Mouse (Mus musculus) liver, embryonic 14.5 days (tissue): ENCODE measurements around the gene Dmwd. TPM values are rescaled to one million over a fixed set of nuclear protein-coding genes. Genes with fewer than 3 reads are reported as not detected.

ENCODE experiments used
- ATAC-seq: fragments of 200-750 bp; cut with Nextera tagmentation; 2 replicates; pipeline ENCODE4 v1.8.0; 2017; ENCODE audit warnings: moderate number of reproducible peaks, mild to moderate bottlenecking, moderate library complexity; ENCODE audit not compliant: insufficient read depth
- DNase-seq, 3 experiments: peaks; one replicate each; pipeline ENCODE4 v3.0.0-alpha.2; 2012 to 2013; ENCODE audit warnings: low read depth in 3 of 3, low spot score in 3 of 3
- H3K27ac ChIP-seq: fragments of 300-500 bp; sonication (generic); 2 replicates; pipeline ENCODE4 v1.5.1; 2014; ENCODE audit warnings: moderate library complexity, mild to moderate bottlenecking, control low read depth, inconsistent platforms
- H3K27me3 ChIP-seq: fragments of 300-500 bp; sonication (generic); 2 replicates; pipeline ENCODE4 v1.6.1; 2014; ENCODE audit warnings: mild to moderate bottlenecking, low read length, moderate library complexity; ENCODE audit not compliant: control insufficient read depth, insufficient read depth
- H3K36me3 ChIP-seq: fragments of 300-500 bp; sonication (generic); replicated peaks from 2 replicates; pipeline ENCODE4 v1.6.1; 2014; ENCODE audit warnings: low read depth; ENCODE audit not compliant: control insufficient read depth, insufficient read depth
- H3K4me1 ChIP-seq, 2 experiments: fragments of 200-500 bp in 1 of 2; fragments of 300-500 bp in 1 of 2; sonication (generic) in 1 of 2; replicated peaks; 2 replicates each; pipeline ENCODE4 v1.6.1; 2012 to 2014; ENCODE audit warnings: antibody characterized with exemption in 1 of 2, inconsistent platforms in 1 of 2, low read length in 1 of 2; ENCODE audit not compliant: control insufficient read depth in 2 of 2, insufficient read depth in 2 of 2
- H3K4me2 ChIP-seq: fragments of 300-500 bp; sonication (generic); 2 replicates; pipeline ENCODE4 v1.6.1; 2014; ENCODE audit warnings: low read depth, mild to moderate bottlenecking, control low read depth, moderate library complexity
- H3K4me3 ChIP-seq, 2 experiments: fragments of 200-500 bp in 1 of 2; fragments of 300-500 bp in 1 of 2; sonication (generic) in 1 of 2; 2 replicates each; pipeline ENCODE4 v1.5.1; 2012 to 2014; ENCODE audit warnings: low read depth in 2 of 2, low read length in 2 of 2, mild to moderate bottlenecking in 2 of 2, control low read depth in 1 of 2, inconsistent platforms in 1 of 2, moderate library complexity in 1 of 2; ENCODE audit not compliant: insufficient read depth in 1 of 2
- H3K9ac ChIP-seq: fragments of 300-500 bp; sonication (generic); replicated peaks from 2 replicates; pipeline ENCODE4 v1.6.1; 2014; ENCODE audit warnings: mild to moderate bottlenecking, control low read depth, moderate library complexity
- H3K9me3 ChIP-seq: fragments of 300-500 bp; sonication (generic); 2 replicates; pipeline ENCODE4 v1.6.1; 2016; ENCODE audit warnings: low read length, mixed read lengths; ENCODE audit not compliant: control insufficient read depth
- CTCF ChIP-seq: IDR thresholded peaks from 2 replicates; pipeline ENCODE4 v1.5.1; 2016; ENCODE audit warnings: antibody characterized with exemption, low read depth, control low read depth
- EP300 ChIP-seq: IDR thresholded peaks from 2 replicates; pipeline ENCODE4 v1.6.1; 2016; ENCODE audit warnings: antibody characterized with exemption, low read depth
- WGBS: fragments of 180-500 bp; shearing (Covaris S2); extraction: QIAGEN DNeasy Blood & Tissue Kit; methylation state at CpG from one replicate; pipeline ENCODE4 v1.1.7; 2014; ENCODE audit not compliant: insufficient replicate concordance; 5-methylcytosine and 5-hydroxymethylcytosine counted together
- polyA plus RNA-seq, 2 experiments: library from polyadenylated mRNA; depleted of rRNA in 1 of 2; stranded (reverse) in 1 of 2; unstranded in 1 of 2; fragments of >200 nt; fragmentation: Nextera tagmentation in 1 of 2; extraction: Ambion mirVana in 1 of 2; gene quantifications; 2 replicates each; pipeline versions ENCODE4 v1.2.1 to v1.2.3; 2012 to 2014

The Dmwd gene
- polyA plus RNA-seq, 2 experiments: 3.5 to 18.1 TPM

- H3K9ac ChIP-seq: no peak overlapping the region
- H3K4me2 ChIP-seq: no peak overlapping the region
- TF ChIP-seq CTCF: no peak
- no peak for TF ChIP-seq EP300
- 86% methylated on average over 11 of the region's 11 CpGs for WGBS
- H3K9me3 ChIP-seq: no peaks in the 10 kb centered on the region
- peaks cover 52% of the 10 kb centered on the region for H3K36me3 ChIP-seq
- no peaks in the 10 kb centered on the region for H3K4me1 ChIP-seq
- H3K4me3 ChIP-seq: no peak overlapping the region
- H3K27me3 ChIP-seq: no peaks in the 10 kb centered on the region
- no peak for DNase-seq
- H3K27ac ChIP-seq: no peak overlapping the region
- ATAC-seq: no peak
Measured at GRCm38 (mm10) chr7:19046286-19047069, 29.5 kb upstream of the Dmwd start.

GRCm38 (mm10) chr7:19048006-19048527 is 28.0 kb upstream of the Dmwd start:
- no peak overlapping the region for H3K4me2 ChIP-seq
- H3K4me3 ChIP-seq: no peak overlapping the region
- no peak for DNase-seq
- TF ChIP-seq CTCF (no peak), EP300 (no peak)
- no peaks in the 10 kb centered on the region for H3K4me1 ChIP-seq
- peaks cover 45% of the 10 kb centered on the region for H3K36me3 ChIP-seq
- H3K27ac ChIP-seq: no peak overlapping the region
- 77% methylated on average over 14 of the region's 14 CpGs for WGBS
- H3K27me3 ChIP-seq: no peaks in the 10 kb centered on the region
- no peaks in the 10 kb centered on the region for H3K9me3 ChIP-seq
- H3K9ac ChIP-seq: no peak overlapping the region
- no peak for ATAC-seq

GRCm38 (mm10) chr7:19049252-19049651 is 26.8 kb upstream of the Dmwd start:
- Histone ChIP-seq H3K9ac (no peak overlapping the region), H3K4me3 (no peak overlapping the region), H3K4me1 (no peaks in the 10 kb centered on the region), H3K9me3 (no peaks in the 10 kb centered on the region), H3K27ac (no peak overlapping the region), H3K4me2 (no peak overlapping the region), H3K36me3 (peaks cover 37% of the 10 kb centered on the region), H3K27me3 (no peaks in the 10 kb centered on the region)
- no peak for TF ChIP-seq CTCF
- TF ChIP-seq EP300: no peak
- DNase-seq: no peak
- WGBS: 77% methylated on average over 5 of the region's 5 CpGs
- no peak for ATAC-seq

DNA sequence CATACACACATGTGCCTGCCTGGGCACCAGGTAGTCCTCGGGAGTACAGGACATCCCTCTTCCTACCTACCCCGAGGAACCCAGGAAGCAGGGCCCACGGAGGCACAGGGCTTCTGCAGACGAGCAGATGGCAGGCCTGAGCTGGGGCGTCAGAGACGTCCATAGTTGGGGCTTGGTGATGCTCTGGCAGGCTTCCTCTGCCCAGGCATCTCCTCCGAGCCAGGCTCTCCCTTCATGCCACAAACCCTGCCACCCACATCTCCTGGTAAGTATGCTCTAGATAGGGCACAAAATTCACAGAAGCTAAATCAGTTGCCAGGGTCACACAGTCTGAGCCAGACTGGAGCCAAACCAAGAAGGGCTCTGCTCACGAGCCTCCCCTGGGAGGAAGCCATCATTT is 25.9 kb upstream of the Dmwd start:
- no peak overlapping the region for H3K9ac ChIP-seq
- 71% methylated on average over 8 of the region's 8 CpGs for WGBS
- no peak overlapping the region for H3K4me2 ChIP-seq
- no peak overlapping the region for H3K27ac ChIP-seq
- H3K4me1 ChIP-seq: no peaks in the 10 kb centered on the region
- DNase-seq (no peak), ATAC-seq (no peak)
- no peaks in the 10 kb centered on the region for H3K27me3 ChIP-seq
- TF ChIP-seq CTCF (no peak), EP300 (no peak)
- no peak overlapping the region for H3K4me3 ChIP-seq
- H3K9me3 ChIP-seq: no peaks in the 10 kb centered on the region
- H3K36me3 ChIP-seq: peaks cover 37% of the 10 kb centered on the region

DNA sequence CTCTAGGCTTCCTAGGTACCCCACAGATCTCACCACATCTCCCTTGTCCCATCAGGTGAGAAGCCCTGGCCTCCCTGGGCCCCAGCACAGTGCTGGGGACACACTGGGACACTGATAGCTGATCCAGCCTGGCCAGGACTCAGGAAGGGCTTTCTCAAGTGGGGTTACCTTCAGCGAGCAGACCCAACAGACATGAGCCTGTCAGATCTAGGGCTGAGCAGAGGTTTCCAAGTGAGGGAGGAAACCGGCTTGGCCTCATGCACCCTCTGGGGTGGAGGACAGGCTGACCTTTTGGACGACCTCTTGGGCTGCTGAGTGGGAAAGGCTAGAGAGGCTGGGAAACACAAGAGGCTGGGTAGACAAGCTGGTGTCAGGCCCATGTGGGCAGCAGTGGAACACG is 24.9 kb upstream of the Dmwd start:
- Histone ChIP-seq H3K4me1 (no peaks in the 10 kb centered on the region), H3K9me3 (no peaks in the 10 kb centered on the region), H3K4me2 (no peak overlapping the region), H3K27ac (no peak overlapping the region), H3K27me3 (no peaks in the 10 kb centered on the region), H3K36me3 (peaks cover 29% of the 10 kb centered on the region), H3K4me3 (no peak overlapping the region), H3K9ac (no peak overlapping the region)
- WGBS: 66% methylated on average over 4 of the region's 4 CpGs
- no peak for TF ChIP-seq CTCF
- TF ChIP-seq EP300: no peak
- DNase-seq: no peak
- ATAC-seq: no peak
